Mouse (Mus musculus) heart, adult 2 months (tissue): ENCODE measurements around the gene Adcyap1.

Experiments
- CTCF ChIP-seq: fragments of 200-600 bp; IDR thresholded peaks from 2 replicates; pipeline ENCODE4 v1.8.1; 2022; ENCODE audit warnings: antibody characterized with exemption, mild to moderate bottlenecking, moderate library complexity
- POLR2A ChIP-seq: fragments of 200-500 bp; IDR thresholded peaks from 2 replicates; pipeline ENCODE4 v1.6.1; 2011; ENCODE audit warnings: mild to moderate bottlenecking, low read depth, low read length, control low read depth; ENCODE audit not compliant: insufficient read depth

DNA sequence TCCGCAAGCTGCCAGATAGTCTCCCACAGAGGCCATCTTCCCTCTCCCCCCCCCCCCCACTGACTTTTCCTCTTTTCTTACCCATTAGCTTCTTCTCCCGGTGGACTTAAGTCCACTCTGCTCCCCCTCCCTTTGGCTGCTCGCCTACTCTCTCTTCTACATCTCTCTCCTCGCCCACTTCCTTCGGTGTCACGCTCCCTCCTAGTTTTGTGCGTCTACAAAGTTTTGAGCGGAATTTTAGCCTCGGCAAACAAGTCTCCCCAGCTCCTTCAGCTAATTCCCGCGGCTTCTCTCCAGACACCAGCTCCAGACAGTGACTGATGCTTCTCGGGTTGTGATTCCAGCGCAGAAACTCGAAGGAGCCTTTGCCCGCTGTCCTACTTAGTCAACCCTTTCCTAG lies 401 bp downstream of the Adcyap1 start:
- TF ChIP-seq POLR2A: no peak
- no peak for TF ChIP-seq CTCF
